Mouse (Mus musculus) brain, adult 2 months (tissue): ENCODE measurements around the gene 1520401A03Rik.

Experiments used
- DNase-seq: peaks from one replicate; pipeline ENCODE4 v3.0.0; 2011; ENCODE audit warnings: low read depth, low spot score

1520401A03Rik gene

DNA sequence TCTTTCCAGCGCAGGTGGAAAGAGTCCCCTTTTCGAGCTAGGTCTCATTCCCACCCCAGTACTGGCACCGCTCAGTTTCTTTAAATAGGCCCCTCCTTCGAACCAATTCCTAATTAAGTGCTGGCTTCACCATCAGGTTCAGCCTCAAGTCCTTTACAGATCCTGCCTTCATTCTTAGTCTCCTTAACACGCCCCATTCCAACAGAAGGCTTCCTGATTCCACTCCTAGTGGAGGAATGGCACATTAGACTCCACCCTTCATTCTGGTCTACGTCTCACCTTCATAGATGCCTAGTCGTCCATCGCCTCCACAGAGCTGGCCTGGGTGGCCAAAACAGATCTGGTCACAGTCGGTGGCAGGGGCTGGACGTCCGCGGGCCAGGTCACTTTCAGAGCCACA, 20.4 kb upstream of the 1520401A03Rik start:
- DNase-seq = no peak

DNA sequence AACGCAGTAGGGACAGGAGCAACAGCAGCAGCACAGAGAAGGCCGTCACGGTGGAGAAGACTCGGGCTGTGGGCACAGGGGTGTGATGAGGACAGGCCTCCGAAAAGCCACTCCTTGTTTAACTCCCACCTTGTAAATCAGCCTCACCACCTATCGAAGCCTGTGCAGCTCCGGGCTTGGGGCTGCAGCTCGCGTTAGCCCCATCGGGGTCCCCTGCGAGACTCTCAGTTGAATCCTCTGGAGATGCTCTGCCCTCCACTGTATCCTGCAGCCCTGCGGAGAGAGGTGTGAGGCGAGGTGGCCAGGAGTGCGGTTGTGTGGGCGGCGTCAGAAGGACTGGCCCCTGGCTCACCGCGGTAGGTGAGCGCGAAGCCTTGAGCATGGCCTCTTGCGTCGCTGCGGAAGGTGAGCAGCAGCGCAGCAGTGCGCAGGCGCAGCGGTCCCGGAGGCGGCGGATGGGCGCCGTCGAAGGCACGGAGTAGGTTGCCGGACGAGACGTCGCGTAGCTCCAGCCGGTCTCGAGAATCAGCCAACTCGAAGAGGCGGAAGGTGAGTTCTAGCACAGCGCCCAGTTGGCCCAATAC, 19.7 kb upstream of the 1520401A03Rik start:
- peak; percentile 59 for DNase-seq

DNA sequence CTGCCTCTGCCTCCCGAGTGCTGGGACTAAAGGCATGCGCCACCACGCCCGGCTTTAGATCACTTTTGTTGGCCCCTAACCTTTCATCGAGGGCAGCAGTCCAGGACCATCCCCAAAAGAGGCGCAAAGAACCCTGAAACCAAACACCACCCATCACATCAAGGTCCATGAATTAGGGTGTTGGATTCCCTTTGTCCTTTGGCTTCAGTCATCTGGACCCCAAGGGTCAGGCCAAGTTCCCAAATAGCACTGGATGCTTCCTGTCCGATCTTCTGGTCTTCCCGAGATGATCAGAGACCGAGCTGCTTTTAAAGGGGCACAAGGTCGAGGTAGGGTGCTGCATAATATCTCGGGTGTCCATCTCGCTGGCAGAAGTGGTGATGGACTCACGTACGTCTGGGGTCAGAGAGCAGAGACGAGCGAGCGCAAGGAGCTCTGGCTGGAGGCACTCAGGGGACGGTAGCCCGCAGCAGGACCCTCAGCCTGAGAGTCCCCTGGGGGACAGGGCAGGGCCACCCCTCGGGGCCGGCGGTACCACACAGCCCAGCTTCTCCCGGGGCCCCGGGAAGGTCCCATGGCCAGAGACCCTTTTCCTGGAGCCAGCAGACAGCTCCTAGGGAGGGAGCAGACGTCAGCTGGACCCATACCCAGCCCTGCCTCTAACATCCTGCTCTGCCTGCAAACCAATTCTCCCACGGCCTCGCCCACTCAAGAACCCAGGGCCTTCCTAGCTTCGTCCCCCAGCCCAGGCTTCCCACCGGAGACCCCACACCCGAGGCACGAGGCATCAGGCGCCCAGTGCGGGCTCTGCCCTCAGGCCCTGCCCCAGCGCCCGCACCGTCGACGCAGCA, 19.0 kb upstream of the 1520401A03Rik start:
- DNase-seq = no peak

DNA sequence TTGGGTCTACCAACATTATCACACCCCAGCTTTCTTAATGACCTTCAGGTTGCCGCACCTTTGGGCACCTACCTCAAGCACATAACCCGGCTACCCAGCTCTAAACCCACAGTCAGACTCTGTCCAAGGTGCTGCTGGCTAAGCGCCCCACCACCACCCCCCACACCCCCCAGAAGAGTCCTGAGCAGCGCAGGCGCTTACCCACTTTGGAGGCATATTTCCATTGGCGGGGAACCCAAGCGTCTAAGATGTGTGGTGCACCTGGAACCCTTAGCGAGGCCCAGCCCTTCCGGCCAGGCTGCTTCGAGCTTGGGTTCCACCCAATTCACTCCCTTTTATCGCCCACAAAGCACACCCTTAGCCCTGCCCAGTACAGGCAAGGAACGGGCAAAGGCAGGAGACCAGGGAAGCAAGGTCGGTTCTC, 18.0 kb upstream of the 1520401A03Rik start, which contains the start of gene Paqr4:
Paqr4 (minus strand) TSS at position 270 of the 424 bp plus-strand sequence.
- peak; percentile 61 for DNase-seq

DNA sequence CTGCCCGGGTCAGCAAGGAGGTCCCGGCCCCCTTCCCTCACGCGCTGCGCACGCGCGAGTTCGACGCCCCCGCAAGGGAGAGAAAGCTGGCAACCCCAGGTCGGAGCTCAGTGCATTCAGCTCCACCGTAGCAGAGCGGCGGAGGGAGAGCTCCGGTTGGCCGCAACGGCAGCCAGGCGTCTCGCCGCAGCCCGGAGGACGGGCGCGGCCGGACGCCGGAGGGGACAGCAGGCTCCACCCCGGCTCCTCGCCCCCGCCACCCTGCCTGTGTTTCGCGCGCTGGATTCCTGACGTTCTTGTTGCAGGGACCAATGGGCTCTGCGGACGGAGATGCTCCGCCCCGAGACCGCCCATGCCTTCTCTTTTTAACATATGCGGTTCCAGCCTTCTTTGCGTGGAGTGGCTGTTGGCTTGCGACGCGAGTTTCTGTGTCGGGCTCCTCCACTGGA, 17.6 kb upstream of the 1520401A03Rik start:
- peak; percentile 98 for DNase-seq

DNA sequence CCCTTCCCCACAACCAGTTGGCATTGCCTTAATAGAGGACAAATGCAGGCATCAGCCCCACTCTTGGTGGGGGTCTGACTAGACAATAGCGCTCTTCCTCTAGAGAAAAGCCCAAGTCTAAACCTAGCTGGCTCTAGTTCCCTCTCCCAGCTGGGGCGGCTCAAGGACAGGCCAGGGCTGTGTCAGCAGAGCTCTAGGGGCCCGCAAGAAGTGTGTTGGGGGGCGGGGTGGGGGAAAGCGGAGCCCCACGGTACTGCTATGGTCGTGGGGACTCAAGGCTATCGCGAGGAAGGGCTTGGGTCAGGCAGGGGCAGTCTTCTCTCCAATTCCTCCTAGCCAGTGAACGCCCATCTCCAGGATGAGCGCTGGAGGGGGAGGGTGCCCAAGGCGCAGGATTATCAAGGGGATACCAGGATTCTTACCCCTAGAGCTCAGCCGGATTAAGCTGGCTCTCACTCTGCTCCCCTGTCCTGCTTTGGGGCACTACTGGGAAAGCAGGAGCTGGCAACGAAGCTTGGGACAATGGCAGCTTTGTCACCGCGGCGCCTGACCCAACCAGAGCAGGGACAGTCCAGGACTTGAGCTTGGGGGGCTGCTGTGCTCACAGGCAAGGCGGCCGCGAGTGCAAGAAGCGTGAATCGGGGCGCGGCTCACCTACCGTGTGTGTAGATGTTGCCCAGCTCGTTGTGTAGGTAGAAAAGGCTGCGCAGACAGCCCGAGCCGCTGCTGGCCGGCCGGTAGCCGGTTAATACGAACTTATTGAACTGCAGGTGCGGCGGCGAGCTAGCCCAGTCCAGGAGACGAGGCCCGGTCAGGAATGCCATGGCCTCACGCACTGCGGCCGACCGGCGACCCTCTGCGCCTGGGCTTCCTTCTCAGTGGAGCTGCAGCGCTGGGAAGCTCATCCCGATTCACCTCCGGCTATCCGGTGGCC, 16.9 kb upstream of the 1520401A03Rik start:
- peak; percentile 64 for DNase-seq

DNA sequence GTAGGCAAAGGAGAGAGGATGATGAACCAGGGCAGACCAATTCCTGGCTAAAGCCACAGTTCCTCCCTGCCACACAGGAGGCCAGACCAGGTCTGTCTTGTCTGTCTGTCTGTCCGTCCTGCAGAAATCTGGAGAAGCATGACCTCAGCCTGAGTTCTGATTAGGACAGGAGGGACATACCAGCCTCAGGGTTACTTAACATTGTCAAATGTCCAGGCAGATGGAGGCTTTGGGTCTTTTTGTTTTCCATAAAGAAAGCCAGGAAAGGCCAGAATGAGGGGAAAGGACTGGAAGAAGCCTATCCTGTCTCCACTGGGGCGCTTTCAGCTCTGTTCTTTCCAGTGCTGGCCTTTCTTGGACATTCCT, 16.2 kb upstream of the 1520401A03Rik start:
- DNase-seq = no peak

DNA sequence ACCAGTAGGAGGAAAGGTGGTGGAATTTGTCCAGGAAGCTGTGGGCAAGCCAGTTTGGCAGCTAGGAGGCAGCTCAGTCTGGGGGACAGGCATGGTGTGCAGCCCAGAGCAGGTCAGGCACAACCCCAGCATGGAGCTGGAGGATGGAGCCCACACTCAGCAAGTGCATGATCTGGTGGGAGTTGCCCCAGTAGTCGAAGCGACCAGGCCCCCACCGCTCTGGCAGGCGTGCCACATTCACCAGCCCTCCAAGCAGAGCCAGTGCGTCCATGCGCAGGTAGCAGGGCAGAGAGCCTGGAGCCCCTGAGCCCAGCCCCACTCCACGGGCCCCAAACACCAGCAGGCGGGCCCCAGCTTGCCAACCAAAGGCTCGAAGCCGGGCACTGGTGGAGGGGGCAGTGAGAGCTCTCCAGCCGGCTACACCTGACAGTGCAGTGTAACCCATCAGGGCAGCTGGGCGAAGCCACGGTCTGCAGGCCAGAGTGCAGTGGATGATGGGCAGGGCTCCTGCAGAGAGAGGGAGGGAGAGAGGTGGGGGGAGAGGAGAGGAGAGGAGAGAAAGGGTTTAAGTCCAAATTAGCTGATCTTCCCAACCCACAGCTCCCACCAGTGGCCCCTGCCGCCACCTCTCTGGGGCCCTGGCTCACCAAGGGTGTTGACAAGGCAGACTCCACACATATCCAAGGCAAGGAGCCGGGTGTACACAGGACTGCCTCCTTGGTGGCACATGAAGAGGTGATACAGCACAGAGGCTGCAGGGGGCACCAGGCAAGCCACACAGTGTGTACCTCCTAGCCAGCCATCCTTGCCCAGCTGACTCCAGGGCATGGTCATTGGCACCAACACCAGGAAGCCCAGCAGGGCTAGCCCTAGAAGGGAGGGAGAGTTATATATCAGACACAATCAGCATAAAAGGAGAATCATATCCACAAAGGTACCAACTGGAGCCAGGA, 15.2 kb upstream of the 1520401A03Rik start:
- peak; percentile 51 for DNase-seq

DNA sequence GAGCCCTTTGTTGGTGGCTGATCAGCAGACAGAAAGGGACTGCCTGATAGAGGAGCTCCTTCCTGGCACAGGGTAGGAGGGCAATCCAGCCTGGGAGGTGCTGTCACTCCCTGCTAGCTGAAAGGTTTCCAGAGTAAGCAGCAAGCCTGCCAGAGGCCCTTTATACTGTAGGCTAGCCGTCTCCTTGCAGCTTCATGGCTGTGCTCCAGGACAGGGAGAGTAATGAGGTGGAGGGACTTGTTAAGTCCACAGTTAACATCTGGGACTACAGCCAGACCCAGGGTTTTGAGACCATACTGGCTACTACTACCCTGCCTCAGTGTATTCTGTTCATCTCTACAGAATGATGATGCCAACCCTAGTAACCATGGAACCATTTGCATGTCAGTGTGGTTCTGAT, 11.8 kb upstream of the 1520401A03Rik start:
- DNase-seq = no peak

DNA sequence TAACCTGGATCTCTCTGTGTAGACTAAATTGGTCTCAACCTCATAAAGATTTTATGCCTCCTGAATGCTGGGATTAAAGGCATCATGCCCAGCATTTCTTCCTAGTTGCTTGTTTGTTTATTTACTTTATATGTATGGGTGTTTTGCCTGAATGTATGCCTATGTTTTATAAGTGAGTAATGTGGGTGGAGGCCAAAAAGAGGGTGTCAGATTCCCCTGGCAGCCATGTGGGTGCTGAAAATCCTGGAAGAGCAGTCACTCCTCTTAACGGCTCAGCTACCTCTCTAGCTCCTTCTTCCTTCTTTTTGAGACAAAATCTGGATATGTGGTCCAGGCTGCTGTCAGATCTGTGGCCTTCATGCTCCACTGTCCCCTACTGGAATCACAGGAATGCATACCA, 7.9 kb upstream of the 1520401A03Rik start:
- DNase-seq = no peak

DNA sequence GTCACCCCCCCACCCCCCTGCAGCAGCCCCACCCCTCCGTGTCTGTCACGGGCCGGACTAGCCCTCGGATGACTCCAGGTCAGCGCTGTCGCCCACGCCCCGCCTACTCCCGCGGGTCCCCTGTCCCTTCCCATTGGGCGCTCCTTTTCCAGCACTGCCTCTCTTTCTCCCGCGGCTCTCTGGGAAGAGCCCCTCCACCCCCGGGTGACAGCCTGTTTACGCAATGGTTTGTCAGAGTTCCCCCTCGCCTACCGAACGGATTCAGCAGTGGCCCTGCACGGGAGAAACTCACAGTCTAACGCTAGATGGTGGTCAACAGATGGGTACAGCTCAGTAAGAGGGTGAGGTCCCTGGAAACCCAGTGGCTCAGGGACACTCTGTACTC, 4.2 kb upstream of the 1520401A03Rik start:
- peak; percentile 93 for DNase-seq

DNA sequence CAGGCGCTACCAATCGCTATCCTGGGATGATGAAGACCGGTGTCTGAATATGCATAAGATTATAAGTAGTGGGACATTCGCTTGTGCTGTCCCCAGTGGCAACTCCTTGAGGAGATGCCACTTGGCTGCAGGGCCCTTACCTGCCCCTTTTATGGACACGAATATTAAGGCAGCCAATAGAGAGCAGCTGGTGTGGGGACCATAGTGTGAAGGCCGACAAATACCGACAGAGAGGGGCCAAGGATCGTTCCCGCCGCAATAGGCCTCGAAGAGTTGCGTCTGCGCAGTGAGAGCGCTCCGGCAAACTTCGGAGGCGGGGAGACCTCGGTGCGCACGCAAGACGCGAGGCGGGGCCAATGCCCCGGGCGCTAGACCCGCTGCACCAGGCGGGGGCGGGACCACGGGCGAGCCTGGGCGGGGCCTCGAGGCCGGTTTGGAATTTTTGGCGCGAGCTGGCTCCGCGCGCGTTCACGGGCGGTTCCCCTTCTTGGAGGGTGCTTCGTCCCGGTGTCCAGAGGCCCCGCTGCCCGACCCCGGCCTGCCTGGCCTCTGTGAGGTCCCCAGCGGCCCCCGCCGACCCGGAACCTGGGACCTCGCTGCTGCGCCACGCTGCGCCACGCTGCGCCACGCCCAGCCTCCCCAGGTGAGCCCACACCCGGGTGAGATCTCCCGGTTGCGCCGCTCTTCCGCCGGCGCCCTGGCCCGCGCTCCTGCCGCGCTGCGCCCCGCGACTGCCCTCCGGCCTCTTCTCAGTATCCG, 3.6 kb upstream of the 1520401A03Rik start, which contains the start of gene Pkmyt1:
Pkmyt1 (plus strand) TSS at position 338 of the 759 bp plus-strand sequence.
- peak; percentile 97 for DNase-seq

DNA sequence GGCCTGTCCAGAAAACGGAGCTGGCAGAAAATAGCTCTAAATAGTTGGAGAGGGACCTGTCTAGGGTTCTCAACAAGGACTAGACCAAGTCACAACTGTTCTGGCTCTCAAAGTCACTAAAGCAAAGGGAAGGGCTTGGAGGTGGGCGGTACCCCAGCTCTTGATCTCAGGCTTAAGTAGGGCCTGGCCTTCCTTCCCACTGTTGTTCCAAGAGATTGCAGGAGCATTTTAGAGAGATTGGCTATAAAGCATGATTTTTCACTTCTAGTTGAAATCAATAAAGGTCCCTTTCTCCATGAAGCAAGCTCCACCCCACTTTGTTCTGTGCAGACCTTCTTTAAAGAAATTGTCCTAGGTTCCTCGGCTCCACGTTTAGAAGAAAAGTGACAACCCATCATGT, 2.9 kb upstream of the 1520401A03Rik start:
- DNase-seq = no peak

DNA sequence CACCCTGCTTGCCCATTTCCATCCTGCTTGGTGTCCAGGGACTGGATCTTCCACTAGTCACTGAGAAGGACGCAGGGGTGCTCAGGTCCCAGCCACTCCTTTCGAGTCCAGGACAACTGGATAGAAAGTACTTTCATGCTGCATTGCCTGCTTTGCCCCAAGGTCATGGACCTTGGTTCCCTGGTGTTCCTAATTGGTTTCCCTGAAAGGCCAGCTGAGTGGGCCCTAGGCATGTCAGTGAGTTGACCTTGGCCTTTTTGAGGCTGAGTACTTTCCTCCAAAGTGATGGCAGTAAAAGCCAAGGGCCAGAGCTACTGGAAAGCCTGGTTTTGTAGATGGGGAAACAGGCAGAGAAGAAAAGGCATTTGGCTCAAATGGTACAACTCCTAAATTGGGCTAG, 697 bp downstream of the 1520401A03Rik start:
- DNase-seq = no peak

DNA sequence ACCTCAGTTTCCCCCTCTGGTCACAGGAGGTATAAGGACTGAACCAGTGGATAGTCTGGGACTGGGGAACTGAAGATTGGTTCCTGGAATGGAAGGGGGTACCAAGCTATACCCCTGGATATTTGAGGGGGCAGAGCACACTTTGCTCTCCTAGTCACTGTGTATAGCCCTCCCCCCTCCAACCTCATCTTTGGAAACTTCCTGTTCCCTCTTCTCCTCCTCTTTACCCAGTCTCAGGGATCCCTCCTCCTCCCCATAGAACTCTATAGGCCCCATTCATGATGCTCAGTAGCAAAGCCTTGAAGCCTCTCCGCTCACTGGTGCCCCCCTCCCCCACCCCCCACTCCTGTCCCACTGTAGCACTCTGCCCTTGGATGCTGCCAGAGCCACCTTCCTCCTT, 3.1 kb downstream of the 1520401A03Rik start:
- no peak for DNase-seq

DNA sequence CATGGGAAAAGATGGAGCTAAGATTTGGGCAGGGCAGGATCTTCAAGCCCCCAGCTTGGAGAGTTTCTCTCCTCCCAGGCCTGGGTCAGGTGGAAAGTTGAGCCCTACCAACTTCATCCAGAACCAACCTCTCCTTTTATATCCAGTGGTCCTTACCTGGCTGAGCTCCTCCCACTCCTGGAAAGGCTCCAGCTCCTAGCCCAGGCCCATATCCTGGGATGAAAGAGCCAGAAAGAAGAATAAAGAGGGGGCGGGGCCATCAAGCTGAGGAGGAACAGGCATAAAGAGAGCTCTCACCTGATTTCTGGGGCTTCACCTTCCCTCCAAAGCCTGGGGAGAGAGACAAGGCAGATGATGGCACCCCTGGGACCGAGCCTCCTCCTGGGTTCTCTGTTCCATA, 5.6 kb downstream of the 1520401A03Rik start:
- no peak for DNase-seq

DNA sequence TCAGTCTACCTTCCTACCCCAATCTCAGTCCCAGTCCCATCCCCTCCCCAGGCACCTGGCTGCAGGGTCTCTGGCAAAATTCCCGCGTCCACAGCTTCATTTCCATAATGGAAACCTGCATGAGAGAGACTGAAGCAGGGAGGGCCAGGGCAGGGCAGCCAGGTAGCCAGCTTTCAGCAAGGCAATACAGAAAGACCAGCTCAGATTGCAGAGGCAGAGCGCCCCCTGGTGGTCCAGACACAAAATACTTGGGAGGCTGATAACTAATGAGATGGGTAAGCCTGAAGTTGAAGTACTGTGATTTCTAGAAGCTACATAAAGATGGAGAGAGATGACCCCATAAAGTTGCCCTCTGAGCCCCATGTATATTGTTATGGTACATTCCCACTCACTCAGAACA, 16.4 kb downstream of the 1520401A03Rik start:
- DNase-seq = peak; percentile 88

DNA sequence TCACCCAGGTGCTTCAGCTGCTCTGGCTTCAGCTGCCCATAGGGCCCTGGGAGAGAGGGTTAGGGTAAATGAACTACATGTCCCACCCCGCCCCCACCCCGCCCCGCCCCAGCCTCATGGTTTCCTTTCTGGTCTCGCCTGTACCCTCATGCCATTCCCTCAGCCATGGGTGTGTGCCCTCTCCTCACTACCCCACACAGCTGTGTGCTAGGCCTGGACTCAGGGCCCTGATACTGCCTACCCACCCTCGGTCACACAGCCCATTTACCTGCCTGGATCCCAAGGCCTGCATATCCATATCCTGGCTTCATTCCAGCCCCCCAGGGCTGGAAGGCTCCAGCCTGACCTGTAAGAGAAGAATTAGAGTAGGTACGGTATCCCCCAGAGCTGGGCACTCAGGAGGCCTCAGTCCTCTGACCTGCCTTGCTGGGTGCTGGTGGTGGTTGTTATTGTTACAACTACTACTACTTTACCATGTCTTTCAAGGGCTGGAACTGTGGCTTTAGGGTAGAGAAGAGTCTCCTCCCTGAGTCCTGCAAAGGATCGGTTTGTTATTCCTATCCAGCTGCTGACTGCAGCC, 17.0 kb downstream of the 1520401A03Rik start:
- no peak for DNase-seq

DNA sequence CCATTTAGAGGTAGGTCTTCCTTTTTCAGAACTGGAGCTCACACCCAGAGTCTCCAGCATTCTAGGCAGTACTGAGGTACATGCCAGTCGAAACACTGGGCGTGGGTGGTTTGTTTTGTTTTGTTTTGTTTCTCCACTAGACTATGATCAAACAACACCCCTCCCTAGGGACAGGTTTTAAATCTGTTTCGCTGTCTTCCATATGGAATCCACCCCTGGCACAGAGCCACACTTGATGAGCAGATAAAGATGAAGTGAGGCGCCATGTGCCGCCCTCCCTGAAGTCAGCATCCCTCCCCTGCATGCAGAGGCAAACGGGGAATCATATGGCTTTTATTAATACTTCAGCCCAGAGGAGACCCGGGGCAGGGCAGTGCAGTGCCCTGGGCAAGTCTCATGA, 17.8 kb downstream of the 1520401A03Rik start:
- peak; percentile 60 for DNase-seq

DNA sequence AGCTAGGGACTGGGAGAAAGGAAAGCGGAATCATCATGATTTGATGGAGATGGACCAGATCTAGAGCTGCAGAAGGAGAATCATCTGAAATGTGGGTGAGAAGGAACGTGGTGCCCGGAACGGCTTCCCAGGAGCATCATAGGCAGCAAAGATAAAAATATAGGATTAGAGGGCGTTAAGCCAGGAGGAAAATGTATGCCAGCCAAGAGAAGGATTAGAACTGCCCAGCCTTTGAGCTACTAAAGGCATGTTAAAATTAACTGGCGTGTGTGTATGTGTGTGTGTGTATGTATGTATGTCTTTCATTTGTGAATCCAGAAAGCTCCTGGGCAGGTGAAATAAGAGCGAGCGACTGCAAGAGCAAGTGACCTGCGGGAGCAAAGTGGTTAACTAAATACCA, 19.3 kb downstream of the 1520401A03Rik start:
- DNase-seq = peak; percentile 47
